Mouse (Mus musculus) limb, embryonic 12.5 days (tissue): Measurements from ENCODE around the gene Ppp1r3g. TPM values are rescaled to one million over a fixed set of nuclear protein-coding genes. Genes with fewer than 3 reads are reported as not detected.

Experiments
- ATAC-seq: fragments of 200-750 bp; cut with Nextera tagmentation; 2 replicates; pipeline ENCODE4 v1.8.0; 2017; ENCODE audit warnings: low read depth, moderate TSS enrichment; ENCODE audit not compliant: insufficient number of reproducible peaks, insufficient read depth, low FRiP score, low TSS enrichment
- H3K27ac ChIP-seq: fragments of 300-500 bp; sonication (generic); 2 replicates; pipeline ENCODE4 v1.5.1; 2016; ENCODE audit warnings: mild to moderate bottlenecking, moderate library complexity
- H3K27me3 ChIP-seq: fragments of 300-500 bp; sonication (generic); 2 replicates; pipeline ENCODE4 v1.6.1; 2016; ENCODE audit warnings: mild to moderate bottlenecking, moderate library complexity
- H3K36me3 ChIP-seq: fragments of 300-500 bp; sonication (generic); 2 replicates; pipeline ENCODE4 v1.6.1; 2016; ENCODE audit warnings: mild to moderate bottlenecking, moderate library complexity
- H3K4me1 ChIP-seq: fragments of 300-500 bp; sonication (generic); replicated peaks from 2 replicates; pipeline ENCODE4 v1.6.1; 2016
- H3K4me2 ChIP-seq: fragments of 300-500 bp; sonication (generic); 2 replicates; pipeline ENCODE4 v1.6.1; 2016; ENCODE audit warnings: mild to moderate bottlenecking, moderate library complexity
- H3K4me3 ChIP-seq: fragments of 300-500 bp; sonication (generic); replicated peaks from 2 replicates; pipeline ENCODE4 v1.5.1; 2016; ENCODE audit warnings: mild to moderate bottlenecking
- H3K9ac ChIP-seq: fragments of 300-500 bp; sonication (generic); replicated peaks from 2 replicates; pipeline ENCODE4 v1.6.1; 2016; ENCODE audit warnings: mild to moderate bottlenecking, moderate library complexity
- H3K9me3 ChIP-seq: fragments of 300-500 bp; sonication (generic); 2 replicates; pipeline ENCODE4 v1.6.1; 2016; ENCODE audit warnings: mild to moderate bottlenecking, moderate library complexity
- WGBS: fragments of 180-500 bp; shearing (Covaris S2); methylation state at CpG from one replicate; pipeline ENCODE4 v1.1.7; 2016; 5-methylcytosine and 5-hydroxymethylcytosine counted together
- polyA plus RNA-seq: library from polyadenylated mRNA; unstranded; fragments of >200 nt; fragmentation: Nextera tagmentation; extraction: Ambion mirVana; gene quantifications from 2 replicates; pipeline ENCODE4 v1.2.1, GENCODE M21; 2016

The Ppp1r3g gene
- polyA plus RNA-seq, result 1.6 and 1.9 TPM in 2 replicates

GRCm38 (mm10) chr13:35958539-35958938 lies at the start of gene Ppp1r3g:
TSS of gene Ppp1r3g (plus strand) at chr13:35958839.
- Histone ChIP-seq H3K4me3 (no peak within 1 kb of the TSS), H3K4me2 (no peak within 1 kb of the TSS), H3K27me3 (no peaks in the 10 kb centered on the region), H3K9ac (no peak within 1 kb of the TSS), H3K4me1 (no peaks in the 10 kb centered on the region), H3K27ac (no peak within 1 kb of the TSS), H3K36me3 (no peaks in the 10 kb centered on the region), H3K9me3 (no peaks in the 10 kb centered on the region)
- ATAC-seq, result no peak
- 100% methylated on average over 1 of the region's 1 CpGs for WGBS

GRCm38 (mm10) chr13:35911476-35911875 lies 47.2 kb upstream of the Ppp1r3g start:
- H3K36me3 ChIP-seq, result no peaks in the 10 kb centered on the region
- 85% methylated on average over 1 of the region's 1 CpGs for WGBS
- H3K4me3 ChIP-seq, result no peak overlapping the region
- no peaks in the 10 kb centered on the region for H3K4me1 ChIP-seq
- H3K9me3 ChIP-seq, result peaks cover 2% of the 10 kb centered on the region; the same call in 1 of the 2 replicates
- H3K4me2 ChIP-seq, result no peak overlapping the region
- no peak overlapping the region for H3K9ac ChIP-seq
- H3K27ac ChIP-seq, result no peak overlapping the region
- ATAC-seq, result no peak
- H3K27me3 ChIP-seq, result no peaks in the 10 kb centered on the region

DNA sequence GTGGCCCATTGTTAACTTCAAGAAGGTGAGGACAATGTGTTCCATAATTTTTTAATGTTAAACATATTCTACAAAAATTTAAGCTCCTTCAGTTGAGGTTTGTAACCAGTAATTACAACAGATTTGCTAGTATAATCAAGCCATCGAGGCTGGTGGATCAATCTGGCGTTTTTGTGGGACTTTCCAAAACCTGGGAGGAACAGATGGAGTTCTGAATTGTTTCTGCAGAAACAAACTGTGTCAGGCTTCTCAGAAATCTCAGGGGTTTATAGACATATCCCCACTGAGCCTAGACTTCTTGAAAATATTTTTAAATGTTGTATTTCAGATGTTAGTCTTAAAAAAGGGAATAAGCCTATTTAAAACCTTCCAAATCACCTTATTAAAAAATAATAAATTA lies 20.6 kb upstream of the Ppp1r3g start:
- no peak overlapping the region for H3K27ac ChIP-seq
- peaks cover 9% of the 10 kb centered on the region; the same call in 1 of the 2 replicates for H3K9me3 ChIP-seq
- H3K4me3 ChIP-seq, result no peak overlapping the region
- 68% methylated on average over 2 of the region's 2 CpGs for WGBS
- H3K9ac ChIP-seq, result no peak overlapping the region
- no peak for ATAC-seq
- H3K36me3 ChIP-seq, result no peaks in the 10 kb centered on the region
- no peak overlapping the region for H3K4me2 ChIP-seq
- no peaks in the 10 kb centered on the region for H3K27me3 ChIP-seq
- H3K4me1 ChIP-seq, result no peaks in the 10 kb centered on the region

- 60% methylated on average over 18 of the region's 18 CpGs for WGBS
Observed at GRCm38 (mm10) chr13:35939871-35940665, 18.6 kb upstream of the Ppp1r3g start.

GRCm38 (mm10) chr13:35940934-35941333 lies 17.7 kb upstream of the Ppp1r3g start:
- WGBS, result 79% methylated on average over 5 of the region's 5 CpGs

More at GRCm38 (mm10) chr13:35939871-35940665, 18.6 kb upstream of the Ppp1r3g start:
- H3K4me2 ChIP-seq, result no peak overlapping the region
- no peaks in the 10 kb centered on the region for H3K36me3 ChIP-seq
- H3K9me3 ChIP-seq, result peaks cover 2% of the 10 kb centered on the region; the same call in 1 of the 2 replicates
- H3K27me3 ChIP-seq, result no peaks in the 10 kb centered on the region
- H3K4me1 ChIP-seq, result no peaks in the 10 kb centered on the region
- no peak overlapping the region for H3K9ac ChIP-seq
- H3K27ac ChIP-seq, result no peak overlapping the region
- no peak overlapping the region for H3K4me3 ChIP-seq
- ATAC-seq, result no peak

GRCm38 (mm10) chr13:35946659-35947353 lies 11.8 kb upstream of the Ppp1r3g start:
- no peak overlapping the region for H3K27ac ChIP-seq
- H3K4me2 ChIP-seq, result no peak overlapping the region
- no peaks in the 10 kb centered on the region; the same call in 1 of the 2 replicates for H3K9me3 ChIP-seq
- H3K27me3 ChIP-seq, result peaks cover 5% of the 10 kb centered on the region; the same call in 1 of the 2 replicates
- no peak overlapping the region for H3K4me3 ChIP-seq
- H3K4me1 ChIP-seq, result peaks cover 15% of the 10 kb centered on the region; the same call in 1 of the 2 replicates
- WGBS, result 71% methylated on average over 20 of the region's 20 CpGs
- no peak overlapping the region for H3K9ac ChIP-seq
- ATAC-seq, result no peak
- H3K36me3 ChIP-seq, result no peaks in the 10 kb centered on the region

More at GRCm38 (mm10) chr13:35940934-35941333, 17.7 kb upstream of the Ppp1r3g start:
- Histone ChIP-seq H3K27me3 (no peaks in the 10 kb centered on the region), H3K36me3 (no peaks in the 10 kb centered on the region), H3K27ac (no peak overlapping the region), H3K4me3 (no peak overlapping the region), H3K4me2 (no peak overlapping the region), H3K9me3 (no peaks in the 10 kb centered on the region), H3K9ac (no peak overlapping the region), H3K4me1 (no peaks in the 10 kb centered on the region)
- ATAC-seq, result no peak

- Histone ChIP-seq H3K9me3 (no peaks in the 10 kb centered on the region; the same call in 1 of the 2 replicates), H3K4me3 (no peak overlapping the region)
- no peak for ATAC-seq
Observed at GRCm38 (mm10) chr13:35947354-35948000, 11.2 kb upstream of the Ppp1r3g start.

DNA sequence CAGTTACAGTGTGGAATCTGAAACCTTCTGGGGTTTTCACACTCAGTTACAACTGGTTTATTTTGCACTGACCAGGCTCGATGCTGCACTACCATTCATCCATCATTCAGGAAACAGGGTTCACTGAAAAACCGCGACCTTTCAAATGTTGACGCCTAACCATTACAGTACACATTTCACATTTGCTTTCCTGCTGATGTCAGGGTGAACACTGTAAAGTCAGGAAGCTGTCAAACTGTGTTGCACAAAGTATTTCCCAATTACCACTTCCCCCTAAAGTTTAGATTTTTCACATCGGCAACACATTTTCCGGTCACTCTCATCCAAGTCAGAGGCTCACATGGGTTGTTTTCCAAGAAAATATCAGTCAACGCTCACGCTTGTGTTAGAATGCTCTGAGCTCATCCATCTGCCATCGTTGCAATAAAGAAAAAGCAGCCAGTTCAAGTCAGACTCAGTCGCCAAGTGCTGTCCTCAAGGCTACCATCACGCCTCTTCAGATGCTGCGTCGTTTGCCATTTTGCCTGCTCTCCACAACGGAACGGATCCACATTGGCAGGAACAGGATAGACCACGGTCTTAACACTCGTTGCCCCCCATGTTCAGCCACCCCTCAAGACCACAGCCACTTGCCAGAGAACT lies 8.7 kb upstream of the Ppp1r3g start:
- Histone ChIP-seq H3K36me3 (no peaks in the 10 kb centered on the region), H3K27ac (no peak overlapping the region), H3K4me3 (no peak overlapping the region), H3K4me2 (no peak overlapping the region), H3K4me1 (peaks cover 15% of the 10 kb centered on the region; the same call in 1 of the 2 replicates), H3K27me3 (peaks cover 5% of the 10 kb centered on the region; the same call in 1 of the 2 replicates), H3K9me3 (no peaks in the 10 kb centered on the region; the same call in 1 of the 2 replicates), H3K9ac (no peak overlapping the region)
- no peak for ATAC-seq
- 79% methylated on average over 17 of the region's 17 CpGs for WGBS

More at GRCm38 (mm10) chr13:35947354-35948000, 11.2 kb upstream of the Ppp1r3g start:
- Histone ChIP-seq H3K4me2 (no peak overlapping the region), H3K36me3 (no peaks in the 10 kb centered on the region), H3K9ac (no peak overlapping the region), H3K4me1 (peaks cover 15% of the 10 kb centered on the region; the same call in 1 of the 2 replicates), H3K27me3 (peaks cover 5% of the 10 kb centered on the region; the same call in 1 of the 2 replicates), H3K27ac (no peak overlapping the region)
- WGBS, result 21% methylated on average over 14 of the region's 14 CpGs

- no peak overlapping the region for H3K27ac ChIP-seq
- no peak; the same call in 1 of the 2 replicates for ATAC-seq
- H3K27me3 ChIP-seq, result no peaks in the 10 kb centered on the region
- H3K36me3 ChIP-seq, result no peaks in the 10 kb centered on the region
- no peak overlapping the region for H3K9ac ChIP-seq
- WGBS, result 65% methylated on average over 12 of the region's 12 CpGs
- no peaks in the 10 kb centered on the region for H3K4me1 ChIP-seq
- no peak overlapping the region for H3K4me2 ChIP-seq
- no peak overlapping the region for H3K4me3 ChIP-seq
- no peaks in the 10 kb centered on the region for H3K9me3 ChIP-seq
Observed at GRCm38 (mm10) chr13:35959391-35960067, 890 bp downstream of the Ppp1r3g start.

- no peak for ATAC-seq
- H3K4me2 ChIP-seq, result no peak overlapping the region
Observed at GRCm38 (mm10) chr13:35963583-35963982, 4.9 kb downstream of the Ppp1r3g start.

More at GRCm38 (mm10) chr13:35963583-35963982, 4.9 kb downstream of the Ppp1r3g start:
- H3K4me1 ChIP-seq, result peaks cover 4% of the 10 kb centered on the region; the same call in 1 of the 2 replicates
- no peak overlapping the region for H3K4me3 ChIP-seq
- H3K9me3 ChIP-seq, result no peaks in the 10 kb centered on the region
- H3K36me3 ChIP-seq, result no peaks in the 10 kb centered on the region
- no peak overlapping the region for H3K9ac ChIP-seq
- 95% methylated on average over 4 of the region's 4 CpGs for WGBS
- H3K27ac ChIP-seq, result no peak overlapping the region
- peaks cover 14% of the 10 kb centered on the region; the same call in 1 of the 2 replicates for H3K27me3 ChIP-seq
